Mouse (Mus musculus) lung, adult 2 months (tissue): ENCODE data around the gene Thap4.

Experiments used
- CTCF ChIP-seq: fragments of 200-500 bp; IDR thresholded peaks from 2 replicates; pipeline ENCODE4 v1.5.1; 2011; ENCODE audit warnings: mild to moderate bottlenecking, low read length, control low read depth; ENCODE audit not compliant: insufficient read depth
- POLR2A ChIP-seq: fragments of 200-500 bp; IDR thresholded peaks from 2 replicates; pipeline ENCODE4 v1.6.1; 2011; ENCODE audit warnings: low read depth, mild to moderate bottlenecking, control low read depth, low read length, borderline replicate concordance; ENCODE audit errors: extremely low read depth

DNA sequence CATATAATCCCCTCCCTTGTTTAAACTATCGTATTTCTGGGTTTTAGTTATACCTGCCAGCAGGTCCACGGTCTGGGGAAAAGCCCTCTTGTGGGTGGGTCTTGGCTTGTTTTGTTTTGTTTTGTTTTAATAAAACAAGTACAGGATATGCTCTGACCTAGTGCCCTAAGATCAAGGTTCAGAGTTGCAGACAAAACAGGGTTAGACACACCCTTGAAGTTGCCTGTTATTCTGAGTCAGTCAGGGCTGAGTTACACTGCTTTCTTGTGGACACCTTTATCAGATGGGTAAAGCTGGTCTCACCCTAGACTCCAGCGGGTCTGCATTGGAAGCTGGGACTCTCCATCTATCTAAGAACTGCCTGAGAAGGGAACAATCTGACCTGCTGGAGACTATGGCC is 61.2 kb downstream of the Thap4 start:
- TF ChIP-seq CTCF = no peak
- no peak for TF ChIP-seq POLR2A
